Mouse (Mus musculus): Measurements from ENCODE around the gene Podxl2. TPM values are rescaled to one million over a fixed set of nuclear protein-coding genes. Genes with fewer than 3 reads are reported as not detected.

Gene Podxl2
- total RNA-seq, 2 experiments from 2014 or later: 15.0 to 18.8 TPM

DNA sequence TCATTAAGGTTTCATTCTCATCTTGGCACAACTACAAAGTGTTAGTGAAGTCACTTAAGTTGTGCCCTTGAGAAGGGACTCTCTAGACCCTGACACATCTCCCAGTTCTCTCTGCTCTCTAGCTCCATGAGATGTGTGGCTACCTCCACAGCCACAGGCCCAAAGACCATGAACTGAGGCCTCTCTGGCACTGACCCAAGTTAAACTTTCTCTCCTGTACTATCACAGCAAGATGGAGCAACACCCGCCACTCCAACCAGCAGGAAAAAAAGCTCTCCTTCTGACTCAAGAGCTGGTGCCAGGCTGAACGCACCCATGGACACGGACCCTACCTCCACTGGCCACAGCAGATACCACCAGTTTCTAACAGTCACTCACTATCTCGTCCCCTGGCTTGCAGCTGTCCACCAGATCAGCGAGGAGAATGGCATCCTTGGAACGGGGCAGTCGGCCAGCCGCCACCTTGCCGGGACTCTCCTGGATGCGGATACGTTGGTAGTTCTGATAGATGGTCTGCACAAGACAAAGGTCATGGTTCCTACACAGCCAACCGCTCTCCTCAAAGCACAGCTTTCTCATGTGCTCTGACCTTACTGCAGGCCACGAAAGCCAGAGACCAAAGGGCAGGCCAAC lies 14.7 kb upstream of the Podxl2 start:
- DNase-seq: no peak

GRCm38 (mm10) chr6:88886417-88886967 lies 11.6 kb upstream of the Podxl2 start:
- no peak for DNase-seq

DNA sequence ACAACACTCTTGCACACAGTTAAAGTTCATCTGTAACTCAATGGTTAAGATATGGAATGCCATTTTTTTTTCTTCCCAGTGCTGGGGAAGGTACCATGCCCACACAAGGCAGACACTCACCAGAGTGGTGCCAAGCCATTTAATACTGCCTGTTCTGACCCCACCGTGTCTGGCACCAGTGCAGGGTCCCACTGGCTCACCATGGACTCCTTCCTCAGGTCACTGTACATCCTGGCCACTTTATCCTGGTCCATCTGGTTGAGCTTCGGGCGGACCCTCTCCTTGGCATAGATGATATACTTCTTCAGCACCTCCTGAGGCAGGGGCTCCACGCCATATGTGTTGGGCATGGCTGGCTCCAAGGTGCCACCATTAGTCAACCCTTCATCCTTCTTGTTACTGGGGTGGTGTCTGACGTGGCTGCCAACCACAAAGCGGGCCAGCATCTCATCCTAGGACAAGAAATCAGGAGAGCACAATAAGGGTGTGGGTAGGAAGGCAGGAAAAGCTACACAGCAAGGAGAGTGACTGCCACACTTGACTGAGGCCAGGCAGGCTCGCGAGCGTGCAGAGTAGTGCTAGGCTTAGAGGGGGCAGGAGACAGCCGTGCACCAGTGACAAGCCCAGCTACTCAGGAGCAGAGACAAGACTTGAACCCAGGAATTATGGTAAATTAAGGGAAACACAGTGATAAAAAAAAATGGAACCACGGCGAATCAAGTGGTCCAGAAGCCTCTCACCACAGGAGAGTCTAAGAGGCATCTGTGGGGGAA lies 11.0 kb upstream of the Podxl2 start:
- no peak for DNase-seq

GRCm38 (mm10) chr6:88884690-88885089 lies 9.8 kb upstream of the Podxl2 start:
- DNase-seq: no peak

DNA sequence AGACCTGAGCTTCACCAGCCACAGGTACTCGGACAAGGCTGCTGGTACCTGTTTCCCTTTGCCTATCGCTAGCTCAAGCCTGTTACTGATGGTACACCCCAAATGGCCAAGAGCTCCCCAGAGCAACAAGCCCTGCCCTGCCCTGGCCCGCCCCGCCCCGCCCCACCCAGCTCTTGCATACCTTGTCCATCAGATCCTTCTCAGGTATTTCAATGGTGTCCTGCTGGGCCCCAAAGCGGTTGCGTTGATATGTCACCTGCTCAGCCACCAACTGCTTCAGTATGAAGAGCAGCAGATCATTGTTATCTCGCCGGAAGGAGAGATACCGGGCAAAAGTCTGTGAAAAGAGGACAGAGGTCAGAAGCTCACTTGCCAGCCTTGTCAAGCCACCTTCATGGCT lies 9.4 kb upstream of the Podxl2 start:
- no peak for DNase-seq

GRCm38 (mm10) chr6:88881334-88881733 lies 6.5 kb upstream of the Podxl2 start:
- no peak for DNase-seq

- DNase-seq: no peak
Measured at GRCm38 (mm10) chr6:88879471-88879870, 4.6 kb upstream of the Podxl2 start.

DNA sequence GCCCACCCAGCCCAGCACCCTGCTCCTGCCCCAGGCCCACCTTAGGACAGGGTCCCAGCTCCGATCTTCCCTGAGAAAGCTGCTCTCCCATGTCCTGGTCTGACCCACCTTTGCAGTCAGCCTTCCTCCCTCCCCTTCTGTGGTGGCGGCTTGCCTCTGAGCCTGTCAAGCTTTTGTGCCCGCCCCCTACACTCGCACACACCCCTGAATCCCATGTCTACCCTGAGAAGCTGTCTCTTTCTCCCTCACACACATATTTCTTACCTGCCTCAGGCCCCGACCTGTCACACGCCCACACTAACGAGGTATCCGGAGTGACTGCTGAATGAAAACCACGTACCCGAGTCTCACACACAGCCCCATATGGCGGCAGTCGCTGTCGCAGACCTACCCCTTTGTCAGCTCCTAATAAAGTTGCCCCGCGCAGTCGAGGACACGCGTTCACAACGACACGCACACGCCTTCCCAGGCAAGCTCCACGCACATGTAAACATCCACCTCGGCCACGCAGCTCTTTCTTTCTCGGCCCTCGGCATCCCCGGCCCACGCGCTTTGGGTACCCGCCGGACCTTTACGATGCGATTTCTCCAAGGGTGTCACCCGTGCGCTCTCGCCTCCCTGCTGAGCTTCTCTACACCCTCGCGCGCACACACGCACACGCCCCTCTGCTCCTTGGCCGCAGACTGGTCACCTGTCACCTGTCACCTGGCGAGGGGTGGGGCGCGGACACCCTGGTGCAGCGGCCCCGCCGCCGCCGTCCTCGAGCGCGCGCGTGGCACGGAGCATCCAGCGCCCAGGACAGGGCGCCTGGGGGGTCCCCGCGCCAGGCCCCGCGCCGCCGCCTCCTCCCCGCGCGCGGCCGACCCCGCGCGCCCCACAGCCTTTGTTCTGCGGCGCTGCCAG lies 628 bp downstream of the Podxl2 start:
- DNase-seq: no peak

DNA sequence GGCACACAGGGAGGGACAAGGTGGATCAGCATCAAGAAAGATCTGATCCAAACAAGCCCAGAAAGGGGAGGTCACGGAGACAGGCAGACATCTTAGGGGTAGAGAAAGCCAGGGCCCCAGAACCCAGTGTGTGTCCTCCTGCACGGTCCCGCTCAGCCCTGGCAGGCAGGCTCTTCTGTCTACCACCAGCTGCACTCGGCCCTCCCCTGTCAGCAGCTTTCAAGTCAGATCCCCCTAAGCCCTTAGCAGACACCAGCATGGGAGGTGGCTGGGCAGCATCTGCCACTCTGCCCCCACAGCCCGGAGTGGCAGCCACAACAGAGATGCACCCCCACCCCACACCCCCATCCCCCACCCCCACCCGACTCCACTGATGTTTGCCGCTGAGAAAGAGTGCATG lies 2.0 kb downstream of the Podxl2 start:
- no peak for DNase-seq

DNA sequence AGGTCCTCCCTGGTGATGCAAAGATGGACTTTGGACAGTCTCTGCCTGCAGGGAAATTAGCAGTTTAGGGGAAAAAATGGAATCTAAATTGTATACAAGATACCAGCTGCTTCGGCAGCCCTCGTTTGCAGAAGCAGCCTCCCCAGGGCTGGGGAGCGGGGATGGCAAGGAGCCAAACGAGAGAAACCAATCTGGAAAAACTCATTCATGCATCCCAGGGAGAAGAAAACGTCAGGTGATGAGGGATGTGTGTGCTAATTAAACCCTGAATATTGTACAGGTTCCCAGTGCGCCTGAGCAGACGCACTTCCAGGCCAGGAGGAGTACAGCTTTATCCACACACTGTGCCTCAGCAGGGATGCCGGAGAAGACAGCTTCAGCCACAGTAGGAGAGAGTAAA lies 3.3 kb downstream of the Podxl2 start:
- DNase-seq: no peak

DNA sequence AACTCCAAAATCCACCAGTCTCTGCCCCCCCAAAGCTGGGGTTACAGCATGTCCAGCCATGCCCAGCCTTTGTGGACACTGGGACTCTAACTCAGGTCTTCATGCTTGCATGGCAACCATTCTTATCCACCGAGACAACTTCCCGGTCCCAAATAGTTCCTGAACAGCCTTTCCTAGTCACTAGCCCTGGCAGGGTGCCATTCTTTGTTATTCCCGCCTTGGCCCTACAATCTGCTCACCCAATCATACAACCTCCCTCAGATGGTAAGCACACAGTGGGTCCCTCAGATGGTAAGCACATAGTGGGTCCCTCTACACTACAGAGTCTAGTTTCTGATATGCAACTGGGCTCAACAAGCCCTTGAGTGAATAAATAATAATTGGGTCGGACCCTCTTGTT lies 4.2 kb downstream of the Podxl2 start:
- no peak for DNase-seq

DNA sequence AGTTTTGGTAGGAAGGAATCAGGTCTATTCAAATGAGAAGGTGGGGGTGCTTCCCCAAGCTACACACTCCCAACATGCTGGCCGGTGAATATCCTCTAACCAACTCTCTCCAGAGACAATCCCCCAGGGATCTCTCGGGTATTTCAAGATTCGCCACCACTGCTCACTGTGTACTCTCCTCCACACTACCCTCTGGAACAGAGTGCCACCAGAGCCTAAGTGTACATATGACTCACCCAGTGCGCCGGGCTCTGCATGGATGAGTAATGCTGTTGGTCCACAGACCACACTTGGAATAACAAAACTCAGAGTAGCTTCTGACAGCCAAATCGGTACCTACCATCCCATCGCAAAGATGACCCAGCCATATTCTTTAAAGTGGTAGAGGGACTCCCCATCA lies 5.4 kb downstream of the Podxl2 start:
- no peak for DNase-seq

GRCm38 (mm10) chr6:88865704-88866103 lies 9.1 kb downstream of the Podxl2 start:
- no peak for DNase-seq

DNA sequence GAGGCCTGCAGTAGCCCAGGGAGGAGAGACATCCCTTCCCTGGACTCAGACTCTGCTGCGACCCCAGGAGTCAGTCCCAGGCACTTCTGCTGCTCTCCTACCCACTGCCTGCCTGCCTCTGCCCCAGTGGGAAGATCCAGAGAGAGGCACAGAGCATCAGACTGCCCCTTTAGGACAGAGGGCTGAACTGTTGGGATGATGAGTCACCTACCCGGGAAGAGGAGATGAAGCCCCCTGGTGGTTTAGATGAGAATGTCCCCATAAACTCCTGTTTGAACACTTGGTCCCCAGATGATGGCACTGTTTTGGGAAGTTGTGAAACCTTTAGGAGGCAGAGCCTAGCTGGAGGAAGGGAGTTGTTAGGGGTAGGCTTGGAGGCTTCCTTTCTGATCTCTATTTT lies 13.9 kb downstream of the Podxl2 start:
- DNase-seq: no peak

- DNase-seq: no peak
Measured at GRCm38 (mm10) chr6:88858341-88858740, 16.5 kb downstream of the Podxl2 start.

DNA sequence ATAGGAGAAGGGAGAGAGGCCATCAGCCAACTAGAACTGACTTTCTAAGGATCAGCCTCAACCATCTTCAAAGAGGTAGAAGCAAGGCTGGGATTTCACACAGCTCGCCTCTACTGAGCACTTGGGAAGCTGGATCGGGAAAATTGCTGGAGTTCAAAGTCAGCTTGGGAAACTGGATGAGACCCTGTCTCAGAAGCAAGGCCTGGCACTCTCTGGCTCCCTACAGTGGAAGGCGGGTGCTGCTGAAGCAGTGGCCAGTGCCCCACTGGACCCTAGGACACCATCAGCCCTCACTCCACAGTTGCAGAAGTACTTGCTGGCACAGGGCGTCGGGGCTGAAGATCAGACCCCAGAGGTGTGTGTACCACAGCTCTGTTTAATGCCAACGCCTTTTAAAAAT lies 17.0 kb downstream of the Podxl2 start:
- no peak for DNase-seq

DNA sequence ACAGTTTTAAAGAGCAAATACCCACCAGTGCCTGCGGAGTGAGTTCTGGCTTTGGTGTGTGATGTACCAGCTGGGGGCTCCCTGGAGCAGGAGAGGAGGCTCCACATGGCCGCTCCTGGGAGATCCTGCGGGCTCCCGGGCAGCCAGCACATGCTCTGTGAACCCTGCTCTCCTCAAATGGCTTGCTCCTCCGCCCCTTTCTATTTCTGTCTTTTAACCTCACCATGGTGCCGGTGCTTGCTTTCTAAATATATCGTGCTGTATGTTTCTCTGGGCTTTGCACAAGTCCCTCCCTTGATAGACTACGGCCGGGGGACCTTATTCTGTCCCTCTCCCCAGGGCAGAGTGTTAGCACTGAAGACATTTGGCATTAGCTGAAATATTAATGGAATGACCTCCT lies 17.6 kb downstream of the Podxl2 start:
- peak; percentile 67 to 82 for DNase-seq

DNA sequence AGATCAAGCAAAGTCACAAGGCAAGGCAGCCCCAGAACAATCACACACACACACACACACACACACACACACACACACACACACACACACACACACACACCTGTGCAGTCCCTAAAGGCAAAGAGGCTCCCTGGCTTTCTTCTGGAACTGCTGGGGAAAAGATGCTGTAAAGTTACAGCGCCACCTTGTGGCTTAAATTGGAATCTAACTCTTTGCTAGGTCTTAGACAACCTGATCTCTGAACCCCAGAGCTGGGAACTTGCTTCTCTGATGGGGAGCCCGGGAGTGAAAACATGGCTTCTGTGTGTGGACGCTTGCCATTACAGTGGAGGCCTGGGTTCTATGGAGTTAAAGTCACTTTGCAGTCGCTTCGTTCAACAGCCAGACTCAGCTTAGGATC lies 19.2 kb downstream of the Podxl2 start:
- peak; percentile 45 to 83 for DNase-seq

GRCm38 (mm10) chr6:88854509-88854908 lies 20.3 kb downstream of the Podxl2 start:
- no peak for DNase-seq

DNA sequence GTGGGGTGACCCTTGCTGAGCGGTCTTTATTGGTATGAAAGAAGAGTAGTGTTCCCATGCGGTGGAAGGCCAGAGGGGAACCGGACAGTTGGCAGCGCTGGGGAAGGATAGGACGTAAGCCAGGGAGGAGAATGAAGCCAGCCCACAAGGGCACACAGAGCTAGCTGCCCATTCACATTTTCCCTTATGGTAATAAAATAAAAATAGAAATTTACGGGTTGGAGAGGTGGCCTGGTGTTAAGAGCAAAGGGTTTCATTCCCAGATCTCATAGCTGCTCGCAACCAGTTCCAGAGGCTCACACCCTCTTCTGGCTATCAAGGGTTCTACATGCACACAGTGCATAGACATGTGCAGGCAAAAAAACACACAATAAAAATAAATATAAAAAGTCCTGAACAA lies 24.8 kb downstream of the Podxl2 start:
- no peak for DNase-seq

- DNase-seq: no peak
Measured at GRCm38 (mm10) chr6:88849270-88849669, 25.6 kb downstream of the Podxl2 start.

- no peak for DNase-seq
Measured at GRCm38 (mm10) chr6:88847571-88847970, 27.3 kb downstream of the Podxl2 start.
